Mouse (Mus musculus) adrenal gland (tissue): ENCODE measurements around the gene Zbed5.
"Not testable (repeated sequence)": the region's sequence is repeated elsewhere in the genome, so short reads cannot be mapped to it uniquely, and the experiment has no call there.

Experiments used
- intact Hi-C: fragments of 180-260 bp; cut with DNase I; formaldehyde crosslinking; loops from one replicate; pipeline ENCODE4 v1.15.1; 2025
- long read RNA-seq, 2 experiments: library from polyadenylated mRNA; unstranded; transcript quantifications; one replicate each; pipeline ENCODE4 v2.0.0; 2020; ENCODE audit warnings: borderline replicate concordance in 1 of 2; ENCODE audit not compliant: insufficient replicate concordance in 1 of 2

The Zbed5 gene
- long read RNA-seq, experiment 1, result 0 reads
- long read RNA-seq, experiment 2, partial matches to known transcripts, result 0 of 4 reads
- long read RNA-seq, experiment 2, other reads (novel, unspliced or antisense), result 1 of 4 reads

GRCm38 (mm10) chr5:129895198-129896088, at the start of gene Zbed5:
Gene Zbed5 (plus strand): TSS chr5:129895723.
- intact Hi-C loops, result no loop called here

DNA sequence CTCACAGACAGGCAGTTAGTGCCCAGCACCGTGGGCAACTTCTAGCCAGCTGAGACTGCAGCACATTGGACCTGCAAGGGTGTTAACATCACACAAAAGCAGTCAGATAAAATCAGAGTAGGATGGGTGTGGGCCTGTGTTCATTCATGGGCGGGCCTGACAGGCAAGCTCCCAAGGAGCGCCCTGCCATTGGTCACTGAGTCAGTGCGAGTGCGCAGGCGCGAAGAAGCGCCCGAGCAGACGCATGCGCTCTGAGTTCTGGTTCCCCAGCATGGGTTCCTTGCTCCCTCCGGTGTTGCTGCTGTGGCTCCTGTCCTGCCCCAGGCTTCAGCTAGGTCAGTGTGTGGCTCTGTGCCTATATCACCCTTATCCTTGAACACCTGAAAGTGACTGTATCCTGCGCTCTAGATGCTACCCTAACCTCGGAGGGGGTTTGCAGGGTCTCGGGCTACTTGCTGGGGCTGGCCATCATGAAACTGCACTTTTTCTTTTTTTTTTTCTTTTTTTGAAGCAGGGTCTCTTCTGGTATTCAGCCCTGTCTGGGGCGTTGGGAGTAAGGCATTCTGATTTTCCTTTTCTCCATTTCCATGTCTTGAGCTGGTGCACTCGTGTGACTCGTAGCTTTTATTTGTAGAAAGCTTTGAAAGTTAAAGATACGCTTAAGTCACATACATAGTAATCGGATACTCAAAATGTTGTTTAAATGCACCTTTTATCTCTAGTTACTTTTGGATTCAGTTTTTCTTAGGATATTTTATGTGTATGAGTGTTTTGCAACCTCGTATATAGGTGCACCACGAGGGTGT, 48.6 kb upstream of the Zbed5 start, which contains the start of gene Sumf2:
Gene Sumf2, plus strand, starts transcription at position 235 of the 806 bp plus-strand sequence.
- intact Hi-C loops, result no loop called here

- intact Hi-C loops, result no loop called here
These were observed 48.0 kb upstream of the Zbed5 start for GRCm38 (mm10) chr5:129847558-129847820.

GRCm38 (mm10) chr5:129855163-129855562, 40.4 kb upstream of the Zbed5 start:
- intact Hi-C loops, result no loop called here

DNA sequence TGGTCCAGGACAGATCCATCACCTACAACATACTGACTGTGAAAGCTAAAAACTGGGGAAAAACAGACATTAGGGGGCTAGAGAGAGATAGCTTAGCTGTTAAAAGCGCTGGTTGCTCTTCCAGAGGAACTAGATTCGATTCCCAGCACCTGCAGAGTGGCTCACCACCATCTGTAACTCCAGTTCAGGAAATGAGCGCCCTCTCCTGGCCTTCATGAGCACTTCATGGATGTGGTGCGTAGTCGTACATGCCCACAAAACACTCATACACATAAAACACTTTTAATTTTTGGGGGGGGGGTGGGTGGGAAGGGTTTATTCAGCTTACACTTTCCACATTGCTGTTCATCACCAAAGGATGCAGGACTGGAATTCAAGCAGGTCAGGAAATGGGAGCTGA, 39.1 kb upstream of the Zbed5 start:
- intact Hi-C loops, result no loop called here

DNA sequence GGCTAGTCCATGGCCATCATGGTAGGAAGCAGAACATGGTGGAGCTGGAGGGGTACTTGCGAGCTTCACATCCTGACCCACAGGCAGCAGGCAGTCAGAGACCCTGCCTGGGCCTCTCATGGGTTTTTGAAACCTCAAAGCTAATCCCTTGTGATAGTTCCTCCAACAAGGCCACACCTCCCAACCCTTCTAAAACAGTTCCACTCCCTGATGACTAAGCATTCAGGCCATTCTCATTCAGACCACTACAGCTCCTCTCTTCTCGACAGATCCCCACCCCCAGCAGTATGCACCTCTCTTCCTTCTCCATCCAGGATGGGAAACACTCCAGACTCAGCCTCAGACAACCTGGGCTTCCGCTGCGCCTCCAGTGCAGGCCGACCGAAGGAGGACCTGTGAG, 33.2 kb upstream of the Zbed5 start:
- intact Hi-C loops, result no loop called here

DNA sequence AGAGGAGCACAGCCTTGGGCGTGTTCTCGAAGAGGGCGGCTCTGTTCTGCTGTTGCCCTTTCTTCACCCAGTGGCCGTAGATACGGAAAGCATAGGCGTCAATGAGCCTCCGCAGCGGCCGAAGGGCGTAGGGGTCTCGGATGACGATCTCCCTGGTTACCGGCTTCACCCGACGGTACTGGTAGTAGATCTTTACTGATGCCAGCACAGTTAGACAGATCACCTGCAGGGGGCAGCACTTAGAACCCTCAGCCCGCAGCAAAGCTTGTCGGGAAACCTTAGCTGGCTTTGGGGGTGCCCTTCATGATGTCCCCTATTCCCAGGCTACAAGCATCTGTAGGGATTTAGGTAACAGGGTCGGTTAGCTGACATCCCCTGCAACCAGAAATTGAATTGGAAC, 31.1 kb upstream of the Zbed5 start:
- intact Hi-C loops, result no loop called here

DNA sequence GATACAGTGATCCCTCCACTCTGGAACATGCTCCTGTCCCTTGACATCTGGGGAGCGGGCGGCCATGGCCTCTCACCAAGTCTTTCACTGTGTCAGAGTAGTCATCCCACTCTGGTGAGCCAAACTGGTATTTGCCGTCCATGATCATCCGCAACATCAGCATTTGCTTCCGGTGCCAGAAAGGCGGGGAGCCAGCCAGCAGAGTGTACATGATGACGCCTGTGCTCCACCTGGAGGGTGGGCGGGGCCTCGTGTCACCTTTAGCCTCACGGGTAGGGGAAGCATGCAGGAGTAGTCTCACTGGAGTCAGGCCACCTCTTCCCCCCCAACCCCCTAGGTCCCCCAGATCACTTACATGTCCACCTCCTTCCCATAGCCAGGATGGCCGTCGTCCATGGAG, 29.7 kb upstream of the Zbed5 start:
- intact Hi-C loops, result no loop called here

- intact Hi-C loops, result no loop called here
These were observed 26.1 kb upstream of the Zbed5 start for GRCm38 (mm10) chr5:129869238-129869995.

DNA sequence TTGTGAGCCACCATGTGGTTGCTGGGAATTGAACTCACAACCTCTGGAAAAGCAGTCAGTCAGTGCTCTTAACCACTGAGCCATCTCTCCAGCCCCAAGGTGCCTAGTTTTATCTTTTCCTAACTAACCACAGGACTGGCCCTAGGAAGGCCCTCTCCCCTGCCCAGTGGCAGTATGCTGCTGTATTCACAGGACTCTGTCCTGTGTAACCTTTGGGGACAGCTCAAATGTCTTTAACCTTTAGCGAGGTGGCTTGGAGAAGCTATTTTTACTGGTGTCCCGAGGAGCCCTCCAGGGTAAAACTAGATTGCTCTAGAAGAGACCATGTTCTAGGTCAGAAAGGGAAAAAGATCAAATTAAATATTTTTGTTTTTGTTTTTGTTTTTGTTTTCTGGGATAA, 24.3 kb upstream of the Zbed5 start:
- intact Hi-C loops, result no loop called here

GRCm38 (mm10) chr5:129873942-129874341, 21.6 kb upstream of the Zbed5 start:
- intact Hi-C loops, result no loop called here

DNA sequence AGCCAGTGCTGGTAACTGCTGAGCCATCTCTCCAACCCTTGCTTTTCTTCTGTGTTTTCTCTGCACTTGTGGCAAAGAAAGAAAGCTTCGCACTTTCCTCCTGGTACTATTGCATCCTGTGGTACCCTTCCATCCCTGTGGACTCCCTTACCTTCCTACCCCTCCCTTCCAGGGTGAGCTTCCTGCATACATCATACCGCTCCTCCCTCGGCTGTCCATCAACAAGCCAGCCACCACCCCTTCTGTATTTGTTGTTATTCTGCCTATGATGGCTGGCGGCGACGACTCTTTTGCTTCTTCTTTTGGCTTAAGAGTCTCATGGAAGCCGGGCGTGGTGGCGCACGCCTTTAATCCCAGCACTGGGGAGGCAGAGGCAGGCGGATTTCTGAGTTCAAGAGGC, 20.4 kb upstream of the Zbed5 start:
- intact Hi-C loops, result no loop called here

- intact Hi-C loops, result no loop called here
These were observed 17.6 kb upstream of the Zbed5 start for GRCm38 (mm10) chr5:129877731-129878455.

GRCm38 (mm10) chr5:129878946-129879345, 16.6 kb upstream of the Zbed5 start:
- intact Hi-C loops, result no loop called here

DNA sequence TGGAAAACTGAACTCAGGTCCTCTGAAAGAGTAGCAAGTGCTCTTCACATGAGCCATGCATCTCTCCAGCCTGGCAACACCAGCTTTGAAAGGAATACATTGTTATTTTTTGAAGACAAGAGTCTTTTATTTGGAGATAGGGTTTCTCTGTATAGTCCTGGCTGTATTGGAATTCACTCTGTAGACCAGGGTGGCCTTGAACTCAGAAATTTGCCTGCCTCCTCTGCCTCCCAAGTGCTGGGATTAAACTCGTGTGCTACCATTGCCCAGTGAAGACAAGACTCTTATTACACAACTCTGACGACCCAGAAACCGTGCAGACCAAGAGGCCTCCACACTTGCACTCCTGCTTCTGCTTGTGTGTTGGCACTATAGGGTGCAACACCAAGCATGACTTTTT, 15.6 kb upstream of the Zbed5 start:
- intact Hi-C loops, result no loop called here

- intact Hi-C loops, result no loop called here
These were observed 9.3 kb upstream of the Zbed5 start for GRCm38 (mm10) chr5:129886271-129886670.

DNA sequence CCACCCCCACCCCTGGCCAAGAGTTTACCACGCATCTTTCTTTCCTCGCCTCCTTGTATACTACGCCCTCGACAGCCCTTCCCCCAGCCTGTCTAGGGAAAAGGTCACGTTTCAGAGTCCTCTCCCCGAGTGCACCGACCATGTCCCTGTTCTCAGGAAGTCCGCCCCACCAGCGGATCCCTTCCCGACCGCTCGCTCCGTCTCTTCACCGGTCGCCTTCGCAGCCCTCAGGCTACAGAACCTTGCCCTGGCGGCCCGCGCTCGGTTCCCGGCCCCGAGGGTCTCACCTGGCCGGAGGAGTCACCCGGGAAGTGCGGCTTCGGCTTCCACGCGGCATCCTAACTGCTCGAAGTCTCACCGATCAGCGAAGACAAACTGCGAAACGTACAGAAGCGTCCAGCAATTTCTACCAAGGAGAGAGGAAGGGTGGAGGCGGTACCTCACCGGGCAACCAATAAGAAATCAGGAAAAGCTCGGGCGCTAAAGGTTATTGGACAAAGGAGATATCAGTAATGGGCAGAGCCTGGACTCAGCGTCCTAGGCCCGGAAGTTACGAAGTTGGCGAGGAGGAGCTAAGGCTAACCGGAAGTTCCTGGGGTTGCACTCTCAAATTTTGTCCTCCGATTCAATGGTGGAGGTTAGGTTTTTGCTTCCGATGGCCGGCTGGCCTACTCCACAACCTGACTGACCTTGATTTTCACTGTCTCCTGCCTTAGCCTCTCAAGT, 8.4 kb upstream of the Zbed5 start, which contains the start of gene Chchd2:
Gene Chchd2, minus strand, starts transcription at position 560 of the 726 bp plus-strand sequence.
- intact Hi-C loops, result no loop called here

- intact Hi-C loops, result not testable (repeated sequence)
These were observed 5.1 kb upstream of the Zbed5 start for GRCm38 (mm10) chr5:129890390-129890789.

- intact Hi-C loops, result no loop called here
These were observed 2.9 kb downstream of the Zbed5 start, which contains the start of gene Phkg1 for GRCm38 (mm10) chr5:129898449-129898848. Gene Phkg1 (minus strand): TSS chr5:129898549.

GRCm38 (mm10) chr5:129907775-129908174, 12.3 kb downstream of the Zbed5 start:
- intact Hi-C loops, result no loop called here
